Mouse (Mus musculus) hindbrain, embryonic 15.5 days (tissue): ENCODE data around the gene Gsx2. TPM values are rescaled to one million over a fixed set of nuclear protein-coding genes. Genes with fewer than 3 reads are reported as not detected.

Experiments used
- ATAC-seq: fragments of 200-750 bp; cut with Nextera tagmentation; 2 replicates; pipeline ENCODE4 v1.8.0; 2017; ENCODE audit warnings: low read depth, moderate number of reproducible peaks, moderate TSS enrichment; ENCODE audit not compliant: low FRiP score
- H3K27ac ChIP-seq: fragments of 300-500 bp; sonication (generic); replicated peaks from 2 replicates; pipeline ENCODE4 v1.5.1; 2015; ENCODE audit warnings: mild to moderate bottlenecking, inconsistent platforms
- H3K27me3 ChIP-seq: fragments of 300-500 bp; sonication (generic); 2 replicates; pipeline ENCODE4 v1.6.1; 2015; ENCODE audit warnings: control low read depth, inconsistent platforms
- H3K36me3 ChIP-seq: fragments of 300-500 bp; sonication (generic); 2 replicates; pipeline ENCODE4 v1.6.1; 2015; ENCODE audit warnings: control low read depth, inconsistent platforms
- H3K4me1 ChIP-seq: fragments of 300-500 bp; sonication (generic); replicated peaks from 2 replicates; pipeline ENCODE4 v1.6.1; 2015; ENCODE audit warnings: control low read depth, inconsistent platforms
- H3K4me2 ChIP-seq: fragments of 300-500 bp; sonication (generic); 2 replicates; pipeline ENCODE4 v1.6.1; 2015; ENCODE audit warnings: moderate library complexity, mild to moderate bottlenecking, inconsistent platforms
- H3K4me3 ChIP-seq: fragments of 300-500 bp; sonication (generic); 2 replicates; pipeline ENCODE4 v1.5.1; 2015; ENCODE audit warnings: mild to moderate bottlenecking, inconsistent platforms
- H3K9ac ChIP-seq: fragments of 300-500 bp; sonication (generic); 2 replicates; pipeline ENCODE4 v1.6.1; 2015; ENCODE audit warnings: inconsistent platforms
- H3K9me3 ChIP-seq: fragments of 300-500 bp; sonication (generic); 2 replicates; pipeline ENCODE4 v1.6.1; 2016; ENCODE audit warnings: control low read depth, inconsistent platforms
- WGBS: fragments of 180-500 bp; shearing (Covaris S2); methylation state at CpG from one replicate; pipeline ENCODE4 v1.1.7; 2015; 5-methylcytosine and 5-hydroxymethylcytosine counted together
- polyA plus RNA-seq: library from polyadenylated mRNA; unstranded; fragments of >200 nt; fragmentation: Nextera tagmentation; extraction: Ambion mirVana; gene quantifications from 2 replicates; pipeline ENCODE4 v1.2.1, GENCODE M21; 2015

Gsx2 gene
- polyA plus RNA-seq, result 0.25 and 0.47 TPM in 2 replicates

GRCm38 (mm10) chr5:75075383-75075941 is at the start of gene Gsx2:
Gene Gsx2 (plus strand): TSS chr5:75075601.
- H3K4me3 ChIP-seq, result peak within 1 kb of the TSS; percentile 34
- no peaks in the 10 kb centered on the region for H3K9me3 ChIP-seq
- peak; percentile 53 for ATAC-seq
- peaks cover 21% of the 10 kb centered on the region for H3K4me1 ChIP-seq
- H3K36me3 ChIP-seq, result no peaks in the 10 kb centered on the region
- whole genome bisulfite sequencing, result under 1% methylated on average over 41 of the region's 41 CpGs
- H3K27me3 ChIP-seq, result peaks cover 91% of the 10 kb centered on the region
- H3K9ac ChIP-seq, result no peak within 1 kb of the TSS
- H3K4me2 ChIP-seq, result peak within 1 kb of the TSS; percentile 60
- no peak within 1 kb of the TSS for H3K27ac ChIP-seq

DNA sequence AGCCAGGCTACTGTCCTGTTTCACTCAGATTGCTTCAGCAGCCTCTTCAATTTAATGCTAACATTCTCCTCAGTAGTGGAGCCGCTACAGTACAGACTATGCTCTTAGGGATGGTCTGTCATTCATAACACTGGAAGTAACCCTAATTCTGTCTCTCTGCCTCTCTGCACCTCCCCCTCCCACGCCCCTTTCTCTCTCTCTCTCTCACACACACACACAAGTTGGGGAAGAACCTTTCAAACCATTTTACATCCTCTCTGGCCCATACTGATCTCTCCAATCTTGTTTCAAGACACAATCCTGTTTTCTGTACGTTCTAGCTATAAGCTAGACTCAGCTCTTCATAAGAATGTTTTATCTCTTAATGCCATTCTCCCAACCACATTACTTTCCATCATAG is 39.9 kb upstream of the Gsx2 start:
- H3K27ac ChIP-seq, result no peak overlapping the region
- no peak overlapping the region for H3K9ac ChIP-seq
- H3K4me1 ChIP-seq, result 0 out of 2 replicates have a peak, but pooled peaks cover 10% of the 10 kb centered on the region
- WGBS, result 92% methylated on average over 3 of the region's 3 CpGs
- no peaks in the 10 kb centered on the region for H3K9me3 ChIP-seq
- no peak overlapping the region for H3K4me3 ChIP-seq
- no peaks in the 10 kb centered on the region for H3K36me3 ChIP-seq
- no peaks in the 10 kb centered on the region for H3K27me3 ChIP-seq
- no peak for ATAC-seq
- H3K4me2 ChIP-seq, result no peak overlapping the region

GRCm38 (mm10) chr5:75039307-75039706 is 36.1 kb upstream of the Gsx2 start:
- Histone ChIP-seq H3K4me2 (no peak overlapping the region), H3K9me3 (no peaks in the 10 kb centered on the region), H3K4me3 (no peak overlapping the region), H3K27ac (no peak overlapping the region), H3K4me1 (peaks cover 30% of the 10 kb centered on the region), H3K36me3 (no peaks in the 10 kb centered on the region; the same call in 1 of the 2 replicates), H3K27me3 (no peaks in the 10 kb centered on the region), H3K9ac (no peak overlapping the region)
- WGBS, result 90% methylated on average over 1 of the region's 1 CpGs
- no peak for ATAC-seq

DNA sequence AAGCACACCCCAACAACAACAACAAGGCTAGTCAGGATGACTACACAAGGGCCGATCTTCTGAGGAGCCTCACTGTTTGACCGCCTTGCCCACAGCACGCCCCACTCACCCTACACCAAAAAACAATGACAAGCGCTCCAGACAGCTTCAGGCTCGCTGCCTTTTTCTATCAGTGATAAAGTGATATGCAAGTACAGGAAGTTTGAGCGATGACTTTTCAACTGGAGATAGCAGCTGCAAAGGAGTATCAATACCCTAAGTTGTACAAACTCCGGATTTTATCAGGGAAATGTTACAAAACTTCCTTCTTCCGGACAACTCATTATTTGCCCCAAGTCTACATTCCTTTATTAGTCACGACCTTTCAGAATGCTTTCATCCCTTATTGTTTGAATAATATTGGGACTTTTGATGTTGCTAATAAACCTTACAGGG is 32.4 kb upstream of the Gsx2 start:
- Histone ChIP-seq H3K27me3 (no peaks in the 10 kb centered on the region), H3K9ac (peak overlapping the region; percentile 93), H3K36me3 (no peaks in the 10 kb centered on the region; the same call in 1 of the 2 replicates), H3K4me2 (peak overlapping the region; percentile 71), H3K4me1 (peaks cover 27% of the 10 kb centered on the region), H3K9me3 (no peaks in the 10 kb centered on the region), H3K27ac (no peak overlapping the region), H3K4me3 (peak overlapping the region; percentile 62)
- ATAC-seq, result no peak
- 50% methylated on average over 9 of the region's 9 CpGs for WGBS

DNA sequence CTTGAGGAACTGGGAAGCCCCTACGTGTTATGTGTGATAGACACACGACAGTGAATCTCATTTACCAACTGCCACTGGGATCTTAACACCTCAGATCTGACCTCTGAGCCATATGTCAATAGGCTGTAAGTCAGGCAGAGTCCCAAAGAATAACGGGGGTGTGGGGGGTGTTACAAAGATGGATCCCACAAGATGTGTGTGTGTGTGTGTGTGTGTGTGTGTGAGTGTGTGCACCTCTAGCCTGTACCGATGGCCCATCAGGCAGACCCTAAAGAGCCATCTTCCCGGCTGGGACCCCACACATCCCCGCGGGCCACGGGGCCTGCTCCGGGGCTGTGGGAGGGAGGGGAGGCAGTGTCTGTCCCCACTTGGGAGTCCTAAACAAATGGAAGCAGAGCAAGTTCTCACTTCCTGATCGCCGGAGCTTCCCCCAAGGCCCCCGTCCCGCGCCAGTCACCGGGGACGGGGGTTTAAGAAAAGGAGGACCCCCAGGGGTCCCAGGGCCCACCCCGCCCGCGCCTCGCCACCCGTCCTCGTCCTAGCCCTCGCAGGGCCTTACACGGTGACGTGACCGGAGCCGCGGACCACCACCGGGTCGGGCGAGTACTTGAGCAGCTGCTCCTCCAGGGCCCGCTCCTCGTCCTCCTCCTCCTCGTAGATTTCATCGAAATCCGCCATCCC is 31.6 kb upstream of the Gsx2 start:
- H3K27me3 ChIP-seq, result no peaks in the 10 kb centered on the region
- H3K4me1 ChIP-seq, result peaks cover 26% of the 10 kb centered on the region
- no peaks in the 10 kb centered on the region for H3K9me3 ChIP-seq
- no peaks in the 10 kb centered on the region; the same call in 1 of the 2 replicates for H3K36me3 ChIP-seq
- under 1% methylated on average over 34 of the region's 36 CpGs for WGBS
- H3K9ac ChIP-seq, result peak overlapping the region; percentile 93
- peak overlapping the region; percentile 62 for H3K4me3 ChIP-seq
- peak overlapping the region; percentile 77 for H3K27ac ChIP-seq
- peak; percentile 85 for ATAC-seq
- peak overlapping the region; percentile 71 for H3K4me2 ChIP-seq

DNA sequence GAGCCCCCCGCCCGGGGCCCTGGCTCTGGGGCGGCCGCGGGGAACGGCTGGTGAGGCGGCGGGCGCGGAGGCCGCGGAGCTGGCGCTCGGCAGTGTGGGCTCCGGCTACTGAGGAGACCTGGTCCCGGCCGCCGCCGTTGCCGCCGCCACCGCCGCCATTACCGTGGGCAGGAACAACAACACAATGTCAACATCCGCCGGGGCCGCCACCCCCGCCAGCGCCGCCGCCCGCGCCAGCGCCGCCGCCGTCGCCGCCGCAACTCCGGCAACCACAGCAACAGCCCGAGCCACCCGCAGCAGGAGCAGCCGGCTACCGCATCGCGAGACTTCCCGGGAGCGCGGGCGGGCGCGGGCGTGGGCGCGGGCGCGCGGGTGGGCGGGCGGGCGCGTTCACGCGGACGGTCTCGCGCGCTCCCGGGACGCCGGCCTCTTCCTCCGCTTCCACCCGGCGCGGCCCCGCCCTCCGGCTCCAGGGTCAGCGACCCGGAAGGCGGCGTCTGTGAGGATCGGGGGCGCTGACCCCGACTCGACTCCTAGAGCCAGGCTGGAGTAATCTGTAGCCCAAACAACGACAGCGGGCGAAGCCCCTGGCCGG is 31.0 kb upstream of the Gsx2 start, which contains the start of gene Chic2:
TSS of gene Chic2 (minus strand) at position 465 of the 595 bp plus-strand sequence.
- peaks cover 25% of the 10 kb centered on the region for H3K4me1 ChIP-seq
- H3K9ac ChIP-seq, result peak within 1 kb of the TSS; percentile 93
- WGBS, result under 1% methylated on average over 56 of the region's 90 CpGs
- H3K27ac ChIP-seq, result peak within 1 kb of the TSS; percentile 77
- peak; percentile 96 for ATAC-seq
- peak within 1 kb of the TSS; percentile 71 for H3K4me2 ChIP-seq
- H3K27me3 ChIP-seq, result 0 out of 2 replicates have a peak, but pooled peaks cover 2% of the 10 kb centered on the region
- no peaks in the 10 kb centered on the region for H3K9me3 ChIP-seq
- H3K36me3 ChIP-seq, result no peaks in the 10 kb centered on the region; the same call in 1 of the 2 replicates
- peak within 1 kb of the TSS; percentile 62 for H3K4me3 ChIP-seq

DNA sequence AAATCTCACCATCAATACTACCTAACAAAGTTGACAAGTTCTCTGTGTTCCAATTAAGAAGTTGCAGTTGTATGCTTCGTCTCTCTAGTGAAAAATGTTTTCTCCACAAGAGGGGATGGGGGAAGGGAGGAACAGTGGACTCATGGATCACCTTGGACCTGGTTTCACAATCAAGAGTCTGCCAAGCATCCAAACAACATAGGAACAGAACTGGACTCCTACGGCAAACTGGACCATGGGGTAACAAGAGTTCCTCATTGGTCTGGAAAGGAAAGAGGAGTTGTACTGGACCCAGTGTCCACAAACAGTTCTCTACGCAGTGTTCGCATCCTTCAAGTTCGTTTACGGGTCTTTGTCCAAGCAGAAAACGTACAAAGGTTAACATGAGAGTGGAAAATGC is 30.0 kb upstream of the Gsx2 start:
- Histone ChIP-seq H3K9ac (no peak overlapping the region), H3K4me3 (no peak overlapping the region), H3K4me1 (peaks cover 20% of the 10 kb centered on the region), H3K4me2 (no peak overlapping the region), H3K27me3 (0 out of 2 replicates have a peak, but pooled peaks cover 2% of the 10 kb centered on the region), H3K27ac (no peak overlapping the region), H3K9me3 (no peaks in the 10 kb centered on the region), H3K36me3 (no peaks in the 10 kb centered on the region; the same call in 1 of the 2 replicates)
- no peak for ATAC-seq
- 91% methylated on average over 7 of the region's 7 CpGs for WGBS

GRCm38 (mm10) chr5:75046681-75047321 is 28.6 kb upstream of the Gsx2 start:
- no peak overlapping the region for H3K4me2 ChIP-seq
- H3K9ac ChIP-seq, result no peak overlapping the region
- peaks cover 17% of the 10 kb centered on the region for H3K4me1 ChIP-seq
- H3K36me3 ChIP-seq, result no peaks in the 10 kb centered on the region
- H3K9me3 ChIP-seq, result no peaks in the 10 kb centered on the region
- WGBS, result 51% methylated on average over 15 of the region's 15 CpGs
- no peak for ATAC-seq
- 0 out of 2 replicates have a peak, but pooled peaks cover 2% of the 10 kb centered on the region for H3K27me3 ChIP-seq
- no peak overlapping the region for H3K27ac ChIP-seq
- H3K4me3 ChIP-seq, result no peak overlapping the region

DNA sequence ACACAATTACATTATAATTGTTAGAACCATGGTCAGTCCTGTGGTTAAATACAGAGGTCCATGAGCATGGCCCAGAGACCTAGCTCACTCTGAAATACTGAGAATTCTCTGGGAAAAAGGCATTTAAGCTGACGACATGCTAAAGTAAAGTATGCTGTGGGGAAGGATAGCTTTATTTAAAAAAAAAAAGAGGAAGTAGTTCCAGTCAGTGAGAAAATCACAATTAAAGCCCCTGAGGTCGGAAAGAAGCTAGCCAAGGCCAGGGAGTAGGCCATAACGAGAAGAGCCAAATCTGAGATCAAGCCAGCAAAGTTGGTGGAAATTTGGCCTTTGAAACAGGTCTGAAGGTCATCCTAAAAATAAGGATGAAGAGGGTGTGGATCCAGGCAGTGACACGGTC is 24.3 kb upstream of the Gsx2 start:
- H3K27me3 ChIP-seq, result peaks cover 6% of the 10 kb centered on the region; the same call in 1 of the 2 replicates
- WGBS, result 85% methylated on average over 4 of the region's 4 CpGs
- no peak overlapping the region for H3K4me3 ChIP-seq
- no peak overlapping the region for H3K9ac ChIP-seq
- no peaks in the 10 kb centered on the region for H3K4me1 ChIP-seq
- H3K27ac ChIP-seq, result no peak overlapping the region
- no peaks in the 10 kb centered on the region for H3K9me3 ChIP-seq
- H3K4me2 ChIP-seq, result no peak overlapping the region
- no peaks in the 10 kb centered on the region for H3K36me3 ChIP-seq
- ATAC-seq, result no peak

DNA sequence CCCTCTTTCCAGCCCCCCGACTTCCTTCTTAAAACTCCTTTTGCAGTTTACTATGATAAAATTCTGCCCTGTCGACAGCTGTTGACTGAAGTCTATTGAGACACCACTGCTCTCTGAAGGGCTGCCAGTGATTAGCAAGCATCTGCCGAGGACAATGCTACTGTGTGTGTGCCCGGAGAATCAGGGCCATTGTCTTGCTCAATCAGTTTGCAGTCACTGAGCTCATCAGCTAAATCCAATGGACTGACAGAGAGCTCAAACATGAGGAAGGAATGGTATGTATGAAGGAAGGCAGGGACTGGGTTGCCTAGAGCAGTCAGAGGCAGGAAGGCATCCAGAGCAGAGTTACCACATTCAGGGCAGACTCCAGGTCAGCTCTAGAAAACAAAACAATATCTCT is 12.2 kb upstream of the Gsx2 start:
- H3K27me3 ChIP-seq, result peaks cover 37% of the 10 kb centered on the region
- WGBS, result 19% methylated on average over 4 of the region's 4 CpGs

GRCm38 (mm10) chr5:75066715-75067114 is 8.7 kb upstream of the Gsx2 start:
- 5% methylated on average over 6 of the region's 10 CpGs for WGBS
- H3K4me3 ChIP-seq, result peak overlapping the region; percentile 47
- no peaks in the 10 kb centered on the region for H3K9me3 ChIP-seq
- H3K27me3 ChIP-seq, result peaks cover 66% of the 10 kb centered on the region
- no peak overlapping the region for H3K9ac ChIP-seq
- no peaks in the 10 kb centered on the region for H3K36me3 ChIP-seq
- peak overlapping the region; percentile 71 for H3K4me2 ChIP-seq
- peaks cover 24% of the 10 kb centered on the region for H3K4me1 ChIP-seq
- ATAC-seq, result no peak
- no peak overlapping the region for H3K27ac ChIP-seq

More for the DNA sequence above, 12.2 kb upstream of the Gsx2 start:
- H3K9me3 ChIP-seq, result no peaks in the 10 kb centered on the region
- no peak overlapping the region for H3K9ac ChIP-seq
- H3K4me3 ChIP-seq, result no peak overlapping the region
- no peak overlapping the region for H3K27ac ChIP-seq
- no peak overlapping the region for H3K4me2 ChIP-seq
- H3K36me3 ChIP-seq, result no peaks in the 10 kb centered on the region
- peaks cover 11% of the 10 kb centered on the region; the same call in 1 of the 2 replicates for H3K4me1 ChIP-seq
- no peak for ATAC-seq
